Mouse (Mus musculus) limb, embryonic 15.5 days (tissue): ENCODE measurements around the gene 2900011O08Rik. TPM values are rescaled to one million over a fixed set of nuclear protein-coding genes. Genes with fewer than 3 reads are reported as not detected.

Experiments
- ATAC-seq: fragments of 200-750 bp; cut with Nextera tagmentation; 2 replicates; pipeline ENCODE4 v1.8.0; 2017; ENCODE audit warnings: low read depth, moderate TSS enrichment; ENCODE audit not compliant: insufficient number of reproducible peaks, low FRiP score, low TSS enrichment
- H3K27ac ChIP-seq: fragments of 300-500 bp; sonication (generic); 2 replicates; pipeline ENCODE4 v1.5.1; 2015; ENCODE audit warnings: moderate library complexity, mild to moderate bottlenecking, inconsistent platforms
- H3K27me3 ChIP-seq: fragments of 300-500 bp; sonication (generic); 2 replicates; pipeline ENCODE4 v1.6.1; 2015; ENCODE audit warnings: inconsistent platforms
- H3K36me3 ChIP-seq: fragments of 300-500 bp; sonication (generic); 2 replicates; pipeline ENCODE4 v1.6.1; 2015; ENCODE audit warnings: inconsistent platforms
- H3K4me1 ChIP-seq: fragments of 300-500 bp; sonication (generic); 2 replicates; pipeline ENCODE4 v1.6.1; 2015; ENCODE audit warnings: inconsistent platforms
- H3K4me2 ChIP-seq: fragments of 300-500 bp; sonication (generic); 2 replicates; pipeline ENCODE4 v1.6.1; 2015; ENCODE audit warnings: mild to moderate bottlenecking, inconsistent platforms
- H3K4me3 ChIP-seq: fragments of 300-500 bp; sonication (generic); 2 replicates; pipeline ENCODE4 v1.5.1; 2015; ENCODE audit warnings: mild to moderate bottlenecking, inconsistent platforms
- H3K9ac ChIP-seq: fragments of 300-500 bp; sonication (generic); 2 replicates; pipeline ENCODE4 v1.6.1; 2015; ENCODE audit warnings: inconsistent platforms
- H3K9me3 ChIP-seq: fragments of 300-500 bp; sonication (generic); 2 replicates; pipeline ENCODE4 v1.6.1; 2016; ENCODE audit warnings: inconsistent platforms
- WGBS: fragments of 180-500 bp; shearing (Covaris S2); methylation state at CpG from one replicate; pipeline ENCODE4 v1.1.7; 2015; 5-methylcytosine and 5-hydroxymethylcytosine counted together
- polyA plus RNA-seq: library from polyadenylated mRNA; unstranded; fragments of >200 nt; fragmentation: Nextera tagmentation; extraction: Ambion mirVana; gene quantifications from 2 replicates; pipeline ENCODE4 v1.2.1, GENCODE M21; 2015

2900011O08Rik gene
- polyA plus RNA-seq, 1 experiment from 2014 or later = 1.4 TPM

DNA sequence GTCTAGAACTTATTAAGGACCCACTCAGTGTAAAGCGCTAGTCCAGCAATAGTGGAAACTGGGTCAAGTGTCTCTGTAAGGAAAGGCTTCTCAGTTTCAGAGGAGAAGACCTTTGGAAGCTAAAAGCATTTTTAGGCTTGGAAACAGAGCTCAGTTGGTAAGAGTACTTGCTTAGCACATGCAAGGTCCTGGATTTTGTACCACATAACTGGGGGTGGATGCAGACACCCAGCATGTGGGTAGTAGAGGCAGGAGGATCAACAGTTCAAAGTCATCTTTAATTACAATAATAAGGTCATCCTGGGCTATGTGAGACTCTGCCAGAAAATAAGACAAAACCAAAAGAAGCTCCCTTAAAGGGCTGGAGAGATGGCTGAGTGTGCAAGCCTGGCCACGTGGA, 21.7 kb downstream of the 2900011O08Rik start:
- 81% methylated on average over 2 of the region's 2 CpGs for WGBS
- Histone ChIP-seq H3K4me3 (no peak overlapping the region), H3K27me3 (no peaks in the 10 kb centered on the region), H3K36me3 (no peaks in the 10 kb centered on the region), H3K9me3 (no peaks in the 10 kb centered on the region), H3K4me1 (peaks cover 2% of the 10 kb centered on the region; the same call in 1 of the 2 replicates), H3K9ac (no peak overlapping the region), H3K4me2 (no peak overlapping the region), H3K27ac (no peak overlapping the region)
- no peak for ATAC-seq

DNA sequence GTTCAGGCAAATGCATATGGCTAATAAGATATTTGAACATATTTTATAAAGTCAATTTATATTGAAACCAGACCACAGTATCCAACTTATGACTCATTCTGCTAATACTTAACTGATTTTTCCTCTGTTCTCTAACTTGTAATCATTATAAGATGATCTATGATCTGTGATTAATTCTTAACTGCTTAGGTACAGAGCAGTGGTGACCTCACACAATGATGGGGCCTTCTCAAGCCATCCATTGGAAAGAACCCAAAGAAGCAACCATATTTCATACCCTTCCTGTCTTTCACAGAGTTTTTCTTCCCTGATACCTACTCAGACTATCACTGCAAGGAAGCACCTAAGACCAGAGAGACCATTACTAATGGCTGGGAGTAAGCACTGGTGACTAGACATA, 22.3 kb downstream of the 2900011O08Rik start:
- Histone ChIP-seq H3K4me2 (no peak overlapping the region), H3K36me3 (no peaks in the 10 kb centered on the region), H3K27me3 (no peaks in the 10 kb centered on the region), H3K4me1 (peaks cover 2% of the 10 kb centered on the region; the same call in 1 of the 2 replicates), H3K9me3 (no peaks in the 10 kb centered on the region), H3K27ac (no peak overlapping the region), H3K4me3 (no peak overlapping the region), H3K9ac (no peak overlapping the region)
- no peak for ATAC-seq

DNA sequence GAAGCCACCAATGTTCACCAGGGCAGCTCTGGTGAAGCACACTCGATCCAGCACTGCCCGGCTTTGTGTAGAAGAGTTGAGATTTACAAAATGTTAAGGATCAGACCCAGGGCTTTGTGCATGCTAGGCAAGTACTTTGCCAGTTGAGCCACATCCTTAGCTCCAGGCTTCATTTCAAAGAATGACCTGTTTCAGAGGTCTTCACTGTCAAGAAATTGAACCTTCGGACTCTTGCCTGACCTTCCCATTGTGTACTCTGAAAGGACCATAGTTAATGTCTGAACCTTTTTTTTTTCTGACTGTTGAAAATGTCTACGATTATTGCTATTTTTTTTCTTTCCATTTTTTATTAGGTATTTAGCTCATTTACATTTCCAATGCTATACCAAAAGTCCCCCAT, 23.6 kb downstream of the 2900011O08Rik start:
- Histone ChIP-seq H3K27ac (no peak overlapping the region), H3K4me1 (no peaks in the 10 kb centered on the region), H3K4me3 (no peak overlapping the region), H3K9ac (no peak overlapping the region), H3K4me2 (no peak overlapping the region), H3K9me3 (no peaks in the 10 kb centered on the region), H3K36me3 (no peaks in the 10 kb centered on the region), H3K27me3 (no peaks in the 10 kb centered on the region)
- 89% methylated on average over 4 of the region's 4 CpGs for WGBS
- ATAC-seq = no peak

DNA sequence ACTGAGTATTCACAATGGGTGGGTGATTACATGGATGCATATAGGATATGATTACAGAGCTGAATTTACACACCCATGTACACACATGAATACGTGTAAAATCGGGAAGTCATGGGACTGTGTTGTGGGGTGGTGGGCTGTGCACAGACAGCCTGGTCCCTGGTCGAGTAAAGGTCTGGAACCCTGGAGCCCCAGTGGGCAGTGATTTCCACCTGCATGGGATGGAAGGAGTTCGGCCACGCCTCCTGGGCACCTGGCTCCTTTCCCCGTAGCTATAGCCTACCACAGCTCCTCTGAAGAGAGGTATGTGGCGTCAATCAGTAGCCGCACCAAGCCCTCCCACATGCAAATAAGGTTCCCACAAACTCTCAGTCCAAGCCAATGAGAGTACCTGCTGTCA, 30.9 kb downstream of the 2900011O08Rik start:
- Histone ChIP-seq H3K4me2 (no peak overlapping the region), H3K4me1 (no peaks in the 10 kb centered on the region), H3K9ac (no peak overlapping the region), H3K4me3 (no peak overlapping the region), H3K27ac (no peak overlapping the region), H3K27me3 (no peaks in the 10 kb centered on the region), H3K36me3 (no peaks in the 10 kb centered on the region), H3K9me3 (no peaks in the 10 kb centered on the region)
- WGBS = 93% methylated on average over 8 of the region's 8 CpGs
- no peak for ATAC-seq

DNA sequence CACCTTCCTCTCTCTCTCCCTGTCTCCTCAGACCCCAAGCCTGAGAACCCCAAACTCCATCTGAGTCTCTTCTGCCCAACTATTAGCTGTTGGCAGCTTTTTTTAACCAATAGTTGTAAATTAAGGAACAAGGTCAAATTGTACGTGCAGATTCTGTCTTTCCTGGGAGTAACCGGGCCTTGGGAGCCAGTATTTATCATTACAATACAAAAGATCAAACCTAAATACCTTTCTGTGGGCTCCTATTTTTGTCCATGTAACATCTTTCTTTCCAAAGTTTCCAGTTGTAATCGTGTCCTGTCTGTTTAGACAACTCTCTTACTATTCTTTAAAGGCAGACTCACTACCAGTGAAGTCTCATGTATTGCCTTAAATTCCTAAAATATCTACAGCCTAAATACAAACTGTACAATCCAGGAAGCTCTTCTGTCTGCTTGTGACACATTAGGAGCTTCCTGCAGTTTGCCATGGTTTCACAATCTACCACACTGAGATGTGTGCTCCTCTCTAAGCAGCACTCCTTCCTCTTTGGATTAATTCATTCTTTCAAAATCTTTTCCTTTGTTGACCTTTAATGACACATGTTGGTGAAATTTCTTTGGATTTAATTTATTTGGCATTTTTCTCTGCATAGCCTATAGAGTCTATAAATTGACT, 34.9 kb downstream of the 2900011O08Rik start:
- Histone ChIP-seq H3K4me1 (no peaks in the 10 kb centered on the region), H3K9ac (no peak overlapping the region), H3K9me3 (no peaks in the 10 kb centered on the region), H3K27ac (no peak overlapping the region), H3K27me3 (no peaks in the 10 kb centered on the region), H3K36me3 (no peaks in the 10 kb centered on the region), H3K4me3 (no peak overlapping the region), H3K4me2 (no peak overlapping the region)
- no peak for ATAC-seq
- WGBS = 81% methylated on average over 3 of the region's 3 CpGs

DNA sequence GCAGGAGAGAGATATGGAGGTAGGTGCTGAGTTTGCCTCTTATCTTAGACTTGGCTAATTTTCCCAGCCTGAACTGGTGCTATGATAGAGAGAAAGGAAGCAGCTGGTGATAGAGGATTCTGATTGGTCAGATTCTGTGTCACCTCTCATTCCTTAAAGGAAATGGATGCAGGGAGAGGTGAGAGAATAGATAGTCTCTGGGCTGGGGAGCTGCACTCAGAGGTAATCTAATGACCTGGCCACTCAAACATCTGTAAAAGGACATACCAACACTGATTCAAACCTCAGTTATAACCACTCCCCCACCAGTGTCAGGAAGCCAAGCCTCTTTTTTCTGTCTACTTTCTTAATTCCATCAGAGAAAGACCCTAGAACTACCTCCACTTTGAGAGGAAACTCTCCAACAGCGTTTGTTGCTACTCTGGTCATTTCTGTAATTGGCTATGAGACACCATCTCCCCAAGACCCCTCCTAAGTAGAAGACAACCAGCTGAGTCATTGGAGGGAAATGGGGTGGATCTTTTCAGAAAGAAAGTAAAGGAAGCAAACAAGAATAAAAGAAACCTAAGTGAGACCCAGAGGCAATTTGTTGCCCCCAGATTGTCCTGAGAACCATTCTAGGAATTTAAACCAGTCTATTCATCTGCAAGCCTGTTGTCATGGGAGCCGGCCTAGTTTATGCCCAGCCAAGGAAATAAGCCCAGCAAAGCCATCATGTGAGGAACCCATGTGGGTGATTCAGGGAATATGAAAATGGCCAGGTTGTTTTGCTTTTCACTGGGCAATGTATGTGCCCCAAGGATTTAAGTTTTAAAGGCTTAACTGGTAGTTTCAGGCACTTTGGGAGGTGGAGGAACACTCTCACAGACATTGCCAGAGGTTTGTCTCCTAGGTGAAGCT, 38.9 kb downstream of the 2900011O08Rik start:
- no peak overlapping the region for H3K27ac ChIP-seq
- no peaks in the 10 kb centered on the region for H3K36me3 ChIP-seq
- no peak for ATAC-seq
- no peak overlapping the region for H3K9ac ChIP-seq
- no peaks in the 10 kb centered on the region for H3K9me3 ChIP-seq
- no peaks in the 10 kb centered on the region for H3K4me1 ChIP-seq
- no peak overlapping the region for H3K4me3 ChIP-seq
- no peak overlapping the region for H3K4me2 ChIP-seq
- WGBS = 55% methylated on average over 2 of the region's 2 CpGs
- H3K27me3 ChIP-seq = no peaks in the 10 kb centered on the region

DNA sequence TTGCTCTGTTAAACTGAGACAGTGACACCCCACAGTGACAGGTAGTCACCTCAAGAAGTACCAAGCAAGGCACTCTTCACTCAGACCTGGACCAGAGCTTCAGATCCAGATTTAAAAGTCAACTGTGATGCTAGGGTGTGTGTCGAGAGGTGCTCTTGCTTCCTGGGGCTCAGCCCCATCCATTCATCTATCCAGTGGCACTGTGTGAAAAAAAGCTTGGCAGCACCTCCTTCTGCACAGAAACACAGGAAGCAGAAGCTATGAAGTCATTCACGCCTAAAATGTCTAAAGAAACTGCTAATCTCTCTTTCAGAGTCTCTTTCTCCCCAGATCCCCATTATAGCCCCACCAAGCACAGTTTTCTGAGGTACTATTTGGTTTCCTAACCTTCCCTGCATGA, 42.7 kb downstream of the 2900011O08Rik start:
- H3K4me3 ChIP-seq = no peak overlapping the region
- no peak overlapping the region for H3K27ac ChIP-seq
- no peak for ATAC-seq
- WGBS = 51% methylated on average over 2 of the region's 2 CpGs
- no peak overlapping the region for H3K4me2 ChIP-seq
- H3K4me1 ChIP-seq = no peaks in the 10 kb centered on the region
- no peaks in the 10 kb centered on the region for H3K36me3 ChIP-seq
- no peaks in the 10 kb centered on the region for H3K9me3 ChIP-seq
- no peaks in the 10 kb centered on the region for H3K27me3 ChIP-seq
- no peak overlapping the region for H3K9ac ChIP-seq

DNA sequence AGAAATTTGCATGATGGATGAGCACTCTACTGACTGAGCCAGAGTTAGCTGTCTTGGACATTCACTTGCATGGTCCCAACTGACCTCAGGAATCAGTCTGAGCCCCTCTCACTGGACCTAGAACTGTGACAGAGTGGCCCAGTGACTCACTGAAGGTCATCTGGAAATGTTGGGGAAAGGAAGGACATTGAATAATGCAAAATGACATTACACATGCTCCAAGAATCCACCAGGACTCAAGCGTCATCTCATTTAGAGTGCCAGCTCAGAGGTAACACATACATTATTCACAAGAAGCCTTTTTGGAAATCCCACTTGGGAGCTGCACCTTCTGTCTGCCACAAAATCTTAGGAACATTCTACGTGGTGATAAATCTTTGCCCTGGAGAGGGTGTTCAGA, 43.4 kb downstream of the 2900011O08Rik start:
- Histone ChIP-seq H3K9me3 (no peaks in the 10 kb centered on the region), H3K27ac (no peak overlapping the region), H3K4me2 (no peak overlapping the region), H3K9ac (no peak overlapping the region), H3K36me3 (no peaks in the 10 kb centered on the region), H3K27me3 (no peaks in the 10 kb centered on the region), H3K4me3 (no peak overlapping the region), H3K4me1 (no peaks in the 10 kb centered on the region)
- ATAC-seq = no peak
- 73% methylated on average over 2 of the region's 2 CpGs for WGBS

DNA sequence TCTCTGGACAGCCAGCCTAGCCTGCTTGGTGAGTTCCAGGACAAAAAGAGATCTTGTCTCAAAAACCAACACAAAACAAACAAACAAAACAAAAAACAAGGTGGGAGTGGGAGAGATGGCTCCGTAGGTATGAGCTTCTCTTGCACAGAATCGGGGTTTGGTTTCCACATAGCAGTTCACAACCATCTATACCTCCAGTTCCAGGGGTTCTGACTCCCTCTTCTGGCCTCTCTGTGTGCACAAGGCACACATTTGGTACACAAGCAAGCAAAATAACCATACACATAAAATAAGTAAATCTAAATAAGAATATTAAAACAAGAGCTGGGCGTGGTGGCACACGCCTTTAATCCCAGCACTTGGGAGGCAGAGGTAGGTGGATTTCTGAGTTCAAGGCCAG, 44.2 kb downstream of the 2900011O08Rik start:
- H3K9ac ChIP-seq = no peak overlapping the region
- no peaks in the 10 kb centered on the region for H3K27me3 ChIP-seq
- no peaks in the 10 kb centered on the region for H3K9me3 ChIP-seq
- no peak overlapping the region for H3K4me3 ChIP-seq
- WGBS = 83% methylated on average over 4 of the region's 4 CpGs
- H3K4me2 ChIP-seq = no peak overlapping the region
- H3K27ac ChIP-seq = no peak overlapping the region
- H3K36me3 ChIP-seq = no peaks in the 10 kb centered on the region
- H3K4me1 ChIP-seq = no peaks in the 10 kb centered on the region
- no peak for ATAC-seq

DNA sequence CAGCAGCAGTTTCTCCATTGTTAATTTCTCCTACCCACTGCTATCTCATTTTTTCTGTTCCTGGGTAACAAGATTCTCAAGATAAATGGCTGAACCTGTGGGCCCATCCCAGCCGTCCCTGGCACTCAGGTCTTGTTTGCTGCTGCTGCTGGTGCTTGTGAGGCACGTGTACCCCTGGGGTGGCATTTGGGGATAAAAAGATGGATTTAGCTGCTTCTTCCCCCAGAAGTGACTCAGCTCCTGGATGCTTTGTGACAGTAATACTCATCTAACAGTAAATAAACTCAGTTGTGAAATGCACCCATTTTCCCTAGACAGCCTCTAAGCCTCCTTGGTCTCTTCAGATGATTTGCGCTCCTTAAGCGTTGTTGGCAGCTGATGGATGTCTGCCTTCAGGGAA, 46.7 kb downstream of the 2900011O08Rik start:
- H3K36me3 ChIP-seq = no peaks in the 10 kb centered on the region
- WGBS = 71% methylated on average over 4 of the region's 4 CpGs
- no peak overlapping the region for H3K27ac ChIP-seq
- H3K9me3 ChIP-seq = no peaks in the 10 kb centered on the region
- H3K27me3 ChIP-seq = no peaks in the 10 kb centered on the region
- no peak overlapping the region for H3K9ac ChIP-seq
- no peak overlapping the region for H3K4me3 ChIP-seq
- H3K4me1 ChIP-seq = no peaks in the 10 kb centered on the region
- H3K4me2 ChIP-seq = no peak overlapping the region
- ATAC-seq = no peak

DNA sequence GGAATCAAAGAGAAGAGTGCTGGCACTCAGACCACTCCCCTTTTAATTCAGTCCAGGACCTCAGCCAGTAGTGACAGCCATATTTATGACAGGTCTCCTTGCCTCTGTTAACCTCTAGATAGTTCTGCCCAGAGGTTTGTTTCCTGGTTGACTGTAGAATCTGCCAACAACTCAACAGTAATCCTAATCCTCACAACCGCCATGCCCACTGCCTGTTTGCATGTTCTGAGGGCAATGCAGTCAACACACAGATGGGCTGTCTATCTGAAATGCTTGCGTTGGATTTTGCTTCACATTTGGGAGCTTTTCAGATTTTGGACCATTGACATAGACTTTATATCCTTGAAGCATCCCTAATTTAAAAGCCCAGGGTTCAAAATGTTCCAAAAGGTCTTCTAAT, 56.0 kb downstream of the 2900011O08Rik start:
- Histone ChIP-seq H3K9me3 (no peaks in the 10 kb centered on the region), H3K4me1 (no peaks in the 10 kb centered on the region), H3K9ac (no peak overlapping the region), H3K4me2 (no peak overlapping the region), H3K36me3 (no peaks in the 10 kb centered on the region), H3K27me3 (no peaks in the 10 kb centered on the region), H3K27ac (no peak overlapping the region), H3K4me3 (no peak overlapping the region)
- ATAC-seq = no peak
- WGBS = 86% methylated on average over 2 of the region's 2 CpGs

DNA sequence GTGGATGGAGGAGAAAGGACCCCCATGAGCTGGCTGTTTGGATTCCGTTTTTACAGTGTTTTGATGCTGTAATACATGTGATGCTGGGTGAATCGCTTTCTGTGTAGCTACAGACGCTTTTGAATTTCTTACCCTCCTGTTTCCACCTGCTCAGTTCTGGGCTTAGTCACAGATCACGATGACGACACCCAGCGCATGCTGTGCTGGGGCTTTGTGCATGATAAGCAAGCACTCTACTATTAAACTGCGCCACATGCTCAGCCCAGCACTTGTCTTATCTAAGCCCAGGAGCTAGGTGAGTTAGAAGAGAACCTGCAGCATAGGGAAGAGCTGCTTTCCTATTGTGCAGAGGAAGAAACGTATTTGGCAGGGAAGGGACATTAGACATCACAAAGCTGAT, 58.3 kb downstream of the 2900011O08Rik start:
- Histone ChIP-seq H3K4me1 (no peaks in the 10 kb centered on the region), H3K27me3 (no peaks in the 10 kb centered on the region), H3K9ac (no peak overlapping the region), H3K36me3 (no peaks in the 10 kb centered on the region), H3K9me3 (no peaks in the 10 kb centered on the region), H3K27ac (no peak overlapping the region), H3K4me3 (no peak overlapping the region), H3K4me2 (no peak overlapping the region)
- WGBS = 85% methylated on average over 8 of the region's 8 CpGs
- ATAC-seq = no peak
